Mouse (Mus musculus) adrenal gland, adult 2 months (tissue): Measurements from ENCODE around the gene Psors1c2. TPM values are rescaled to one million over a fixed set of nuclear protein-coding genes. Genes with fewer than 3 reads are reported as not detected.
"Not testable (repeated sequence)": the region's sequence is repeated elsewhere in the genome, so short reads cannot be mapped to it uniquely, and the experiment has no call there.

Experiments used
- DNase-seq: peaks from one replicate; pipeline ENCODE4 v3.0.0; 2021
- long read RNA-seq: library from polyadenylated mRNA; stranded (forward); transcript quantifications from one replicate; pipeline ENCODE4 v2.0.0, GENCODE M21; 2021
- polyA plus RNA-seq: library from polyadenylated mRNA; depleted of rRNA; stranded (reverse); fragments of >200 nt; gene quantifications from 2 replicates; pipeline ENCODE4 v1.2.3, GENCODE M21; 2012; rRNA removed
- total RNA-seq, 2 experiments: library from RNA; stranded (reverse); gene quantifications; 2 replicates each; pipeline ENCODE4 v1.2.3; 2021

Psors1c2 gene
- not detected for total RNA-seq
- not detected in 2 replicates for polyA plus RNA-seq
- long read RNA-seq, result 0 reads

- DNase-seq, result no peak
Observed at GRCm38 (mm10) chr17:35532901-35533300, at the start of gene Psors1c2. Gene Psors1c2, plus strand, starts transcription at chr17:35533201.

DNA sequence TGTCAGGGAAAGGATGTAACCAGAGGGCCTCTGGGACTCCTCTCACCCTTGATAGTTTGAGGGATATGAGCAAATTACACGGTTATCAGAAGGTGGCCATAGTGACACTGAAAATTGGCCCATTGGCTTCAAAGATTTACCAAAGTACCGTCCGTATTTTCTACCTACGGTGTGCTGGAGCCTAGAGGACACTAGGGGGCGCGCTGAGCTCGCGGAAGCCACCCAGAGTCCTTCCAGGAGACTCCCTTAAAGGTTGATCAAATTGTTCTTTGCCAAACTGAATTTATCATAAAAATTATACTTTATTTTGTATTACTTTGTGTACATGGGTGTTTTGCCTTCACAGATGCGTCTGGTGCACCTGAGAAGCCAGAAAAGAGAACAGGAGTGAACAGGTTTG lies 48.9 kb upstream of the Psors1c2 start:
- peak; percentile 50 for DNase-seq

GRCm38 (mm10) chr17:35485702-35486101 lies 47.3 kb upstream of the Psors1c2 start:
- peak; percentile 20 for DNase-seq

- DNase-seq, result no peak
Observed at GRCm38 (mm10) chr17:35486726-35487125, 46.3 kb upstream of the Psors1c2 start.

GRCm38 (mm10) chr17:35488041-35488440 lies 45.0 kb upstream of the Psors1c2 start:
- no peak for DNase-seq

DNA sequence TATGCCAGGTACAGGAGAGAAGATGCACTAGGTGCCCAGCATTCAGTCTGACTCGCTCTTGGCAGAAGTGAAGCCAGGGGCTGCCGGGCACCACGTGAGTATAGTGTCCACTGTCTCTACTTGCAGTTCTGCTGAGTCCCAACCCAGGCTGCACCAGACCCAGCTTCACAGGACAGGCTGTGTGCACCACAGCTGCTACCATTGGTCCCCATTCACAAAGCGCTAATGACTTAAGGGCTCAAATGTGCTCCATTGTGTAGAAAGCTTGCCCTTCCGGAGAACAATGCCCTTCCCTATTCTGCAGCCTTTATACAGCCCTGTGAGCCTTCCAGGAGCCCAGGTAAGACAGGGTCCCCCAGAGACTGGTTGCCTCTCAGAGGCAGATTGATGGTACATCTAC lies 42.7 kb upstream of the Psors1c2 start:
- no peak for DNase-seq

DNA sequence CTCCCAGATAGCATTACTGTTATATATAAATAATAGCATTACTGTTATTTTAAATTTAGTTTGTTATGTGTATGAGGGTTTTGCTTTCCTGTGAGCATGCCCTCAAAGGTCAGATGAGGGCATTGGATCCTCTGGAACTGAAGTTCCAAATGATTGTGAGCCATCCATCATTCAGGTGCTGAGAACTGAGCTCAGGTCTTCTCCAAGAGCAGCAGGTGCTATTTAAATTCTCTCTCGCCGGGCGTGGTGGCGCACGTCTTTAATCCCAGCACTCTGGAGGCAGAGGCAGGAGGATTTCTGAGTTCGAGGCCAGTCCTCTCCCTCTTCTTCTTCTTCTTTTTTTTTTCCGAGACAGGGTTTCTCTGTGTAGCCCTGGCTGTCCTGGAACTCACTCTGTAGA lies 35.9 kb upstream of the Psors1c2 start:
- no peak for DNase-seq

GRCm38 (mm10) chr17:35502226-35502625 lies 30.8 kb upstream of the Psors1c2 start:
- no peak for DNase-seq

DNA sequence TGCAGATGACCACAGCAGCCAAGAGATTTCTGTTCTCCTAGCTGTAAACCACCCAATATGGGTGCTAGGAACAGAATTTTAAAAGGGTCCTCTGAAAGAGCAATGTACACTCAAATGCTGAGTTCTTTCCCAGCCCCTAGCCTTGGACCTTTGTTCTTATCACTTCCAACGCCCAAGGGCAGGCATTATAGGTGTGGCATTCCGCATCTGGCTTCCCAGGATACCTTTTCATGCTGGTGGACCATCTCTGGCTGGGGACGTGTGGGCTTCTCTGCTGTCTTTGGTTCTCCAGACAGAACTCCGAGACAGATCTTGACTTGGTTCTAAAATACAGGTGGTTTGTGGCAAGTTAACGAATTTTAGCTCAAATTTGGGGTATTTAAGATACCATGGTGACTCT lies 30.2 kb upstream of the Psors1c2 start:
- no peak for DNase-seq

- DNase-seq, result no peak
Observed at GRCm38 (mm10) chr17:35503849-35504248, 29.2 kb upstream of the Psors1c2 start.

GRCm38 (mm10) chr17:35504628-35505481 lies 28.1 kb upstream of the Psors1c2 start:
- DNase-seq, result no peak

- DNase-seq, result no peak
Observed at GRCm38 (mm10) chr17:35505776-35506175, 27.2 kb upstream of the Psors1c2 start, which contains the start of gene Pou5f1. Gene Pou5f1, plus strand, starts transcription at chr17:35506018.

GRCm38 (mm10) chr17:35506881-35507280 lies 26.1 kb upstream of the Psors1c2 start:
- no peak for DNase-seq

GRCm38 (mm10) chr17:35507556-35508260 lies 25.3 kb upstream of the Psors1c2 start:
- no peak for DNase-seq

- not testable (repeated sequence) for DNase-seq
Observed at GRCm38 (mm10) chr17:35508279-35508678, 24.7 kb upstream of the Psors1c2 start.

DNA sequence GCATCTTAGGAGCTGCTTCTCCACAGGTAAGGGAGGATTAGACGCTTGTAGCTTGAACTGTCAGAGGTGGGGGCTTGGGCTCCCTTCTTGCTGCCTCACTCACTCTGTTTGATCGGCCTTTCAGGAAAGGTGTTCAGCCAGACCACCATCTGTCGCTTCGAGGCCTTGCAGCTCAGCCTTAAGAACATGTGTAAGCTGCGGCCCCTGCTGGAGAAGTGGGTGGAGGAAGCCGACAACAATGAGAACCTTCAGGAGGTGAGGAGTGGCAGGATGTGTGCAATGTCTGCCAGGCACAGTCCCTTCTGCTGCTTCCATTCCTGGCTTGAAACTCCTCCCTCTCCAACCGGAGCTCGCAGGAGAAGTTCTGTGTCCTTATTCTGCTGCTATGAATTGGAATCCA lies 23.7 kb upstream of the Psors1c2 start:
- DNase-seq, result no peak

- no peak for DNase-seq
Observed at GRCm38 (mm10) chr17:35512916-35513626, 19.9 kb upstream of the Psors1c2 start.

DNA sequence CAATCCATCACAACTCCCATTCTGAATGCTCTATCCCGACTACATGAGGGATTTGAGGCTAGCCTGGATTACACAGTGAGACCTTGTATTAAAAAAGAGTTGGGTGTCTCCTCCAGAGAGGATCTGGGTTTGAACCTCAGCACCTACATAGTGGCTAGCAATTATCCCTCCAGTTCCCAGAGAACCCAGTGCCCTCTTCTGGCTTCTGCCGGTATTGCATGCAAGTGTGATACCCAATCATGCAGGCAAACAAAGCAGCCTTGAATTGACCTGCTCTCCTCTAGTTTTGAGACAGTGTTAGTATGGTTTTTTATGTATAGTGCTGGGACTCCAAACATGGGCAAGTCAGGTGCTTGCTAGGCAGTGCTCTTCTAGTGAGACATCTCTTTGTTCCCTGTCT lies 19.1 kb upstream of the Psors1c2 start:
- peak; percentile 58 for DNase-seq

- no peak for DNase-seq
Observed at GRCm38 (mm10) chr17:35514756-35515155, 18.2 kb upstream of the Psors1c2 start.

- DNase-seq, result no peak
Observed at GRCm38 (mm10) chr17:35515911-35516640, 16.9 kb upstream of the Psors1c2 start.

DNA sequence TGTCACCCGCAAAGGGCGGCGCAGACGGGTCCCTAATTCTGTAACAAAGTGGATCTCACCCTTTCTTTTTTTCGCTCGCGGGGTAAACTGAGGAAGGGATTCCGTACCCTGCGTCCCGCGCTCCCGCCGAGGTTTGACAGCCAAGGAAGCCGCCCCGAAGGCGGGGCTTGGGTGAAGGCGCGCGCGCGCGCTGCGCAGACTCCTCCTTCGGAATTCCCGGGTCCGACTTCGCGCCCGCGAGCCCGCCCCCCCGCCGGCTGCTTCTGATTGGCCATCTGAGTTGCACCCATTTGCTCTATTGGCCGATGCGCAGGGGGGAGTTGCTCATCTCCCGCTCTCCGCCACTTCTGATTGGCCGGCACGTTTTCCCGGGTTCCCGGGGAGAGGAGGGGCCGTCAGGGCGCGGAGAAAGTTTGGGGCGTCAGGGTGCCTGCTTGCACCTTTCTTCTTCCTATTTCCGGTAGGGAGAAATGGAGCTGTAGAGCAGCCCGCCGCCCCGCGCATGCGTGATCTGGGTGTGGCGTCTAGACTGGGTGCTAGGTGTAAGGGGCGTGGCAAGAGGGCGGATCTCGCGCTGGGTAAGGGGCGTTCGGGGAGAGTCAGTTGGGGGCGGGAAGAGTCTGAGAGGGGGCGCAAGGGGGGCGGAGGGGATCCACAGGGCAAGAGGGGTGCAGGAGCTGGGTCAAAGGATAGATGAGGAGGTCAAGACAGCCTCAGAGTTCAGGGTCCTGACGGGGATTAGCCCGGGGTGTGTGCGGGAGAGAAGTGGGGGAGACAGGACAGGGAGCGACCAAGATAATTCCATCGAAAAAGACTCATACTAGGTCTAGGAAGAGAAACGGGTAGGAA lies 16.1 kb upstream of the Psors1c2 start, which contains the start of the genes Tcf19 and Cchcr1:
Gene Tcf19 (minus strand): TSS at position 173 of the 849 bp plus-strand sequence.
Gene Cchcr1 (plus strand): TSS at position 449 of the 849 bp plus-strand sequence.
- DNase-seq, result peak; percentile 99
